Mouse (Mus musculus) lung, adult 2 months (tissue): ENCODE data around the gene Anp32b.

Experiments
- CTCF ChIP-seq: fragments of 200-500 bp; IDR thresholded peaks from 2 replicates; pipeline ENCODE4 v1.5.1; 2011; ENCODE audit warnings: mild to moderate bottlenecking, low read length, control low read depth; ENCODE audit not compliant: insufficient read depth
- POLR2A ChIP-seq: fragments of 200-500 bp; IDR thresholded peaks from 2 replicates; pipeline ENCODE4 v1.6.1; 2011; ENCODE audit warnings: low read depth, mild to moderate bottlenecking, control low read depth, low read length, borderline replicate concordance; ENCODE audit errors: extremely low read depth

- TF ChIP-seq POLR2A: no peak
- peak; percentile 57 for TF ChIP-seq CTCF
Measured at GRCm38 (mm10) chr4:46463130-46463830, 12.6 kb downstream of the Anp32b start.
